Mouse (Mus musculus) myocyte (in vitro differentiated cells): Measurements from ENCODE around the gene Ttpal.

Source experiments
- CEBPB ChIP-seq: IDR thresholded peaks from 2 replicates; pipeline ENCODE4 v1.6.1; 2011; ENCODE audit warnings: mild to moderate bottlenecking, moderate library complexity; ENCODE audit not compliant: poor library complexity, insufficient read depth, severe bottlenecking
- E2F4 ChIP-seq: IDR thresholded peaks from one replicate; pipeline ENCODE4 v1.6.1; 2011; ENCODE audit warnings: mild to moderate bottlenecking, control low read depth, moderate library complexity; ENCODE audit not compliant: insufficient read depth
- MAX ChIP-seq: IDR thresholded peaks from one replicate; pipeline ENCODE4 v1.6.1; 2011; ENCODE audit warnings: low read depth, mild to moderate bottlenecking, control low read depth
- MYOD1 ChIP-seq, 3 experiments: IDR thresholded peaks; one replicate each; pipeline ENCODE4 v1.6.1; 2011; ENCODE audit warnings: control low read depth in 2 of 3, low read depth in 2 of 3, mild to moderate bottlenecking in 2 of 3, moderate library complexity in 1 of 3; ENCODE audit not compliant: insufficient read length in 2 of 3, control insufficient read depth in 1 of 3
- MYOG ChIP-seq, 3 experiments: IDR thresholded peaks; one replicate each; pipeline ENCODE4 v1.6.1; 2011; ENCODE audit warnings: control low read depth in 2 of 3, low read depth in 2 of 3, mild to moderate bottlenecking in 2 of 3; ENCODE audit not compliant: insufficient read length in 2 of 3, control insufficient read depth in 1 of 3, insufficient read depth in 1 of 3
- POLR2A ChIP-seq: IDR thresholded peaks from one replicate; pipeline ENCODE4 v1.6.1; 2011; ENCODE audit warnings: low read depth, mild to moderate bottlenecking, control low read depth, moderate library complexity; ENCODE audit not compliant: insufficient read length
- POLR2AphosphoS2 ChIP-seq: IDR thresholded peaks from one replicate; pipeline ENCODE4 v1.6.1; 2011; ENCODE audit warnings: low read depth, control low read depth; ENCODE audit not compliant: insufficient read length
- REST ChIP-seq: IDR thresholded peaks from one replicate; pipeline ENCODE4 v1.6.1; 2011; ENCODE audit warnings: mild to moderate bottlenecking, control low read depth, moderate library complexity; ENCODE audit not compliant: insufficient read depth, insufficient read length
- SRF ChIP-seq: IDR thresholded peaks from one replicate; pipeline ENCODE4 v1.6.1; 2011; ENCODE audit warnings: low read depth; ENCODE audit not compliant: control insufficient read depth, insufficient read length
- TCF12 ChIP-seq: IDR thresholded peaks from one replicate; pipeline ENCODE4 v1.6.1; 2011; ENCODE audit warnings: mild to moderate bottlenecking, control low read depth; ENCODE audit not compliant: poor library complexity, insufficient read depth, severe bottlenecking
- TCF3 ChIP-seq: IDR thresholded peaks from one replicate; pipeline ENCODE4 v1.6.1; 2011; ENCODE audit warnings: low read depth, control low read depth; ENCODE audit not compliant: insufficient read length
- USF1 ChIP-seq: IDR thresholded peaks from one replicate; pipeline ENCODE4 v1.6.1; 2011; ENCODE audit warnings: low read depth, mild to moderate bottlenecking, control low read depth, moderate library complexity

- TF ChIP-seq POLR2A (no peak), E2F4 (no peak), TCF12 (no peak), CEBPB (no peak), POLR2AphosphoS2 (no peak), MYOD1 (IDR thresholded peaks at IDR 0.05; ENCODE audit: control insufficient read depth in 1 of 3, insufficient read length in 2 of 3, low read depth in 2 of 3) (no peak), MAX (no peak), MYOG (IDR thresholded peaks at IDR 0.05; ENCODE audit: control insufficient read depth in 1 of 3, insufficient read depth in 1 of 3, insufficient read length in 2 of 3, low read depth in 2 of 3) (no peak), TCF3 (no peak), USF1 (no peak), REST (no peak), SRF (no peak)
Measured at GRCm38 (mm10) chr2:163645700-163646460, 43.8 kb downstream of the Ttpal start.
